Mouse (Mus musculus): ENCODE data around the gene Gm10644. TPM values are rescaled to one million over a fixed set of nuclear protein-coding genes. Genes with fewer than 3 reads are reported as not detected.
A peak's percentile ranks its signal among the peaks of the same experiment; 100 is the strongest.

The Gm10644 gene
- total and polyA plus RNA-seq, 2 experiments from 2014 or later = 0.56 to 1.7 TPM

DNA sequence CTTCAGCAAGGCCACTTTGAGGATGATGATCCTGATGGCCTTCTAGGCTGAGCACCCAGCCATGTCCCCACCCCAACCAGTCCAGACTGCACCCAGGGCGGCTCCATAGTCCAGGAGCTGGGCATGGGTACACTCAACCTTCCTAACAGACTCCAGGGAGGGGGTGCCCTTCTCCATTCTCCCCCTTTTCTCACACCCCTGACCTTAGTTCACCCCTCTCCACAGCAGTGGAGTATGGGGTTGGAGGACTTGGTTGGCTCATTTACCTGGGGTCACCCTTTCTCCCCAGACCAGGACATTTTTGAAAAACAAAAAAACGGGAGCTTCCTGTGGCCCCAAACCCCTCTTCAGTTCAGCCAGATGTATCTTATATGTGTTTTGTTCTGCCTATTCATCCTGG lies 44.8 kb upstream of the Gm10644 start:
- H3K4me2 ChIP-seq (ENCODE audit: low read depth, low read length) = no peak overlapping the region
- no peak for TF ChIP-seq CTCF (IDR thresholded peaks at IDR 0.05; ENCODE audit: low read depth)
- no peak overlapping the region for H3K4me3 ChIP-seq (ENCODE audit: low read length)
- H3K9me3 ChIP-seq (ENCODE audit: low read length) = no peaks in the 10 kb centered on the region
- H3K4me1 ChIP-seq (ENCODE audit: insufficient read depth, low read length) = 0 out of 2 replicates have a peak, but pooled peaks cover 4% of the 10 kb centered on the region
- ATAC-seq (no peak), DNase-seq (ENCODE audit: low spot score) (no peak)
- H3K9ac ChIP-seq (replicated peaks; ENCODE audit: low read length) = no peak overlapping the region
- H3K27me3 ChIP-seq (ENCODE audit: insufficient read depth, low read length) = no peaks in the 10 kb centered on the region
- WGBS = 94% methylated on average over 2 of the region's 2 CpGs
- H3K36me3 ChIP-seq (ENCODE audit: insufficient read depth, low read length) = peaks cover 9% of the 10 kb centered on the region; the same call in 1 of the 2 replicates
- no peak overlapping the region for H3K27ac ChIP-seq

GRCm38 (mm10) chr8:83999057-83999705 lies 44.2 kb upstream of the Gm10644 start:
- Histone ChIP-seq H3K36me3 (ENCODE audit: insufficient read depth, low read length) (peaks cover 9% of the 10 kb centered on the region; the same call in 1 of the 2 replicates), H3K4me3 (ENCODE audit: low read length) (peak overlapping the region; percentile 77), H3K27ac (no peak overlapping the region), H3K4me1 (ENCODE audit: insufficient read depth, low read length) (0 out of 2 replicates have a peak, but pooled peaks cover 4% of the 10 kb centered on the region), H3K9ac (replicated peaks; ENCODE audit: low read length) (peak overlapping the region; percentile 78), H3K27me3 (ENCODE audit: insufficient read depth, low read length) (no peaks in the 10 kb centered on the region), H3K4me2 (ENCODE audit: low read depth, low read length) (peak overlapping the region; percentile 81), H3K9me3 (ENCODE audit: low read length) (no peaks in the 10 kb centered on the region)
- DNase-seq (ENCODE audit: low spot score) (no peak), ATAC-seq (no peak)
- WGBS = 63% methylated on average over 16 of the region's 16 CpGs
- no peak for TF ChIP-seq CTCF (IDR thresholded peaks at IDR 0.05; ENCODE audit: low read depth)

GRCm38 (mm10) chr8:83998231-83999056 lies 43.4 kb upstream of the Gm10644 start:
- WGBS = 2% methylated on average over 57 of the region's 92 CpGs
- peak overlapping the region; percentile 81 for H3K4me2 ChIP-seq (ENCODE audit: low read depth, low read length)
- ATAC-seq (0 out of 2 replicates have a peak, but pooled peaks have one; percentile 19), DNase-seq (ENCODE audit: low spot score) (peak; percentile 83)
- peak overlapping the region; percentile 77 for H3K4me3 ChIP-seq (ENCODE audit: low read length)
- H3K9ac ChIP-seq (replicated peaks; ENCODE audit: low read length) = peak overlapping the region; percentile 78
- H3K27ac ChIP-seq = peak overlapping the region; percentile 91
- no peaks in the 10 kb centered on the region for H3K9me3 ChIP-seq (ENCODE audit: low read length)
- H3K27me3 ChIP-seq (ENCODE audit: insufficient read depth, low read length) = no peaks in the 10 kb centered on the region
- H3K4me1 ChIP-seq (ENCODE audit: insufficient read depth, low read length) = 0 out of 2 replicates have a peak, but pooled peaks cover 4% of the 10 kb centered on the region
- peak; percentile 64 for TF ChIP-seq CTCF (IDR thresholded peaks at IDR 0.05; ENCODE audit: low read depth)
- peaks cover 9% of the 10 kb centered on the region; the same call in 1 of the 2 replicates for H3K36me3 ChIP-seq (ENCODE audit: insufficient read depth, low read length)

GRCm38 (mm10) chr8:83997511-83998141 lies 42.6 kb upstream of the Gm10644 start, which contains the start of gene Samd1:
Gene Samd1 (plus strand): TSS chr8:83997672.
- H3K9ac ChIP-seq (replicated peaks; ENCODE audit: low read length) = peak within 1 kb of the TSS; percentile 78
- DNase-seq (ENCODE audit: low spot score) = peak; percentile 72
- 0 out of 2 replicates have a peak, but pooled peaks cover 4% of the 10 kb centered on the region for H3K4me1 ChIP-seq (ENCODE audit: insufficient read depth, low read length)
- peak within 1 kb of the TSS; percentile 81 for H3K4me2 ChIP-seq (ENCODE audit: low read depth, low read length)
- no peak for TF ChIP-seq CTCF (IDR thresholded peaks at IDR 0.05; ENCODE audit: low read depth)
- peak within 1 kb of the TSS; percentile 77 for H3K4me3 ChIP-seq (ENCODE audit: low read length)
- peaks cover 9% of the 10 kb centered on the region; the same call in 1 of the 2 replicates for H3K36me3 ChIP-seq (ENCODE audit: insufficient read depth, low read length)
- WGBS = 4% methylated on average over 36 of the region's 112 CpGs
- H3K27me3 ChIP-seq (ENCODE audit: insufficient read depth, low read length) = no peaks in the 10 kb centered on the region
- H3K27ac ChIP-seq = peak within 1 kb of the TSS; percentile 91
- H3K9me3 ChIP-seq (ENCODE audit: low read length) = no peaks in the 10 kb centered on the region
- peak; percentile 31; the same call in 1 of the 2 replicates for ATAC-seq

DNA sequence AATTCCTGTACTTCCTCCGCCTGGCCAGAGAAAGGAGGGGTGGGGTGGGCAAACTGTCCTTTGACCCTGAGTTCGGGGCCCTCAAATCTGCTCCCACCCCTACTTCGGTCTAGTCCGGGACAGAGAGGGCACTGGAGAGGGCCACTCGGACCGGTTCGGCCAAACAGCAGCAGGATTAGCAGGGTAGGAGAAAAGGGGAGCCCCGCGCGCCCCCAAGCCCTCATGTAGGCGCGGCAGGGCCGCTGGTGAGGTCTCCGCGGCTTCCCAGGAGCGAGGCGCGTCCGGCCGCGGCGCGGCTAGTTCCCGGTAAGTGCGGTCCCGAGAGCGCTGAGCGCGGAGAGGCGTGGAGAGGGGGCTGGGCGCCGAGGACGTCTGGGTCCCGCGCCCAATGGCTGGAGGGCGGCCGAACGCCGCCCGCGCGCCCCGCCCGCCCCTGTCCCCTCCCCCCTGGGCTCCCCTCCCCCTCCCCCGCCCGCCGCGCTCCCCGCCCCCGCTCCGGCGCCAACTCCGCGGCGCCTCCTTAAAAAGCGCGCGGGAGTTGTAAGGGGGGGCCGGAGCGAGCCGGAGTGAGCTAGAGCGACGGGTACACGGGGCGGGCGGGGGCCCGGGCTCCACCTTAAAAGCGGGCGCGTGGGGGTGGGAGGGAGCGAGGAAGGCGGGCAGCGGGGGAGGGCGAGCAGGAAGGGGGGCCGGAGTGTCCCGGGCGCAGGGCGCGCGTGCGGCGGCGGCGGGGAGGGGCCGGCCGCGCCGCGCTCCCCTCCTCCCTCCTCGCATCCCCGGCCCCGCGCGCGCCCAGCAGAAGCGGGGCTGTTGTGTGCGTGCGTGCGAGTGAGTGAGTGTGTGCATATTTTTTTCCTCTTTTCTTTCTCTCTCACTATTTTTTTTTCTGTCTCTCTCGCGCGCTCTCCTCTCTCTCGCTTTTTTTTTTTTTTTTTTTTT lies 41.8 kb upstream of the Gm10644 start:
- Histone ChIP-seq H3K9me3 (ENCODE audit: low read length) (no peaks in the 10 kb centered on the region), H3K36me3 (ENCODE audit: insufficient read depth, low read length) (peaks cover 12% of the 10 kb centered on the region), H3K9ac (replicated peaks; ENCODE audit: low read length) (peak overlapping the region; percentile 78), H3K27me3 (ENCODE audit: insufficient read depth, low read length) (no peaks in the 10 kb centered on the region), H3K4me2 (ENCODE audit: low read depth, low read length) (peak overlapping the region; percentile 81), H3K27ac (peak overlapping the region; percentile 91), H3K4me1 (ENCODE audit: insufficient read depth, low read length) (0 out of 2 replicates have a peak, but pooled peaks cover 4% of the 10 kb centered on the region), H3K4me3 (ENCODE audit: low read length) (peak overlapping the region; percentile 77)
- peak; percentile 83 for ATAC-seq
- TF ChIP-seq CTCF (IDR thresholded peaks at IDR 0.05; ENCODE audit: low read depth) = no peak
- DNase-seq (ENCODE audit: low spot score) = peak; percentile 89
- WGBS = 1% methylated on average over 48 of the region's 103 CpGs

Measured in hindbrain, postnatal 0 days (tissue).